ENCODE assay signal across 8 mouse cellular contexts in genomic region chr7:12880911-12881660, GRCm38 (mm10). TPM values are rescaled to one million over a fixed set of nuclear protein-coding genes. Genes with fewer than 3 reads are reported as not detected.
DNase-seq lines count a peak whose midpoint lies in the region; ATAC-seq lines count a peak whose summit lies in the region.

Gene Zfp128 (plus strand): TSS chr7:12881177.

- intact Hi-C loops in heart, postnatal 14 days (cut with DNase I): loop anchor here (2.0 to 5.0 kb wide), 2 partner anchors 14 to 44 kb away; no protein-coding TSS in a partner anchor

- DNase-seq in ES-CJ7 (ENCODE audit: low read depth, low spot score): peak; percentile 93
- DNase-seq in cerebellum, adult 11 months: peak; percentile 93
- peak; percentile 98 for DNase-seq in forebrain, embryonic 14.5 days (ENCODE audit: low spot score)
- DNase-seq in heart, postnatal 14 days: peak; percentile 93 to 95
- DNase-seq in layer of hippocampus, adult 11-12 months (ENCODE audit: low spot score): peak; percentile 96
- peak; percentile 96 for DNase-seq in lung, adult 18-20 months
- peak; percentile 93 for DNase-seq in testis, postnatal 14 days (ENCODE audit: low spot score)

- H3K4me2 ChIP-seq in forebrain, embryonic 14.5 days (ENCODE audit: low read length): peak within 1 kb of the TSS; percentile 83
- peak within 1 kb of the TSS; percentile 84 for H3K4me2 ChIP-seq in neural tube, embryonic 15.5 days

- peaks cover 11% of the 10 kb centered on the region for H3K4me1 ChIP-seq in forebrain, embryonic 14.5 days (ENCODE audit: control insufficient read depth, insufficient read depth, low read length)
- peaks cover 18% of the 10 kb centered on the region for H3K4me1 ChIP-seq in neural tube, embryonic 15.5 days

- peak within 1 kb of the TSS; percentile 90 for H3K9ac ChIP-seq in forebrain, embryonic 14.5 days (ENCODE audit: low read length)
- peak within 1 kb of the TSS; percentile 79 for H3K9ac ChIP-seq in neural tube, embryonic 15.5 days (replicated peaks)

- no peaks in the 10 kb centered on the region for H3K9me3 ChIP-seq in forebrain, embryonic 14.5 days (replicated peaks; ENCODE audit: control insufficient read depth, low read length)
- no peaks in the 10 kb centered on the region for H3K9me3 ChIP-seq in neural tube, embryonic 15.5 days (replicated peaks)

- H3K27ac ChIP-seq in forebrain, embryonic 14.5 days (ENCODE audit: low read depth, low read length): no peak within 1 kb of the TSS
- peak within 1 kb of the TSS; percentile 61 for H3K27ac ChIP-seq in neural tube, embryonic 15.5 days (replicated peaks)

- H3K27me3 ChIP-seq in forebrain, embryonic 14.5 days (replicated peaks; ENCODE audit: control insufficient read depth, insufficient read depth, low read length): no peaks in the 10 kb centered on the region
- H3K27me3 ChIP-seq in neural tube, embryonic 15.5 days (replicated peaks): no peaks in the 10 kb centered on the region

- ATAC-seq in forebrain, embryonic 14.5 days: peak; percentile 100
- peak; percentile 99 for ATAC-seq in neural tube, embryonic 15.5 days (ENCODE audit: low FRiP score)

- H3K36me3 ChIP-seq in forebrain, embryonic 14.5 days (ENCODE audit: control insufficient read depth, insufficient read depth, low read length): peaks cover 21% of the 10 kb centered on the region
- H3K36me3 ChIP-seq in neural tube, embryonic 15.5 days: peaks cover 19% of the 10 kb centered on the region

- H3K4me3 ChIP-seq in forebrain, embryonic 14.5 days (ENCODE audit: low read depth, low read length): peak within 1 kb of the TSS; percentile 78
- H3K4me3 ChIP-seq in neural tube, embryonic 15.5 days (replicated peaks): peak within 1 kb of the TSS; percentile 73

- WGBS in forebrain, embryonic 14.5 days: under 1% methylated on average over 35 of the region's 35 CpGs
- under 1% methylated on average over 35 of the region's 35 CpGs for WGBS in neural tube, embryonic 15.5 days

RNA-seq across cellular contexts. Expression of gene Zfp128, which starts in this region (rescaled TPM):
- polyA plus RNA-seq in forebrain, embryonic 14.5 days (2014; fragmentation: Nextera tagmentation; extraction: Ambion mirVana): 8.9 and 10.5 TPM in 2 replicates
- total RNA-seq in heart, postnatal 14 days (2021): 1 to 10 TPM; 3.9 to 4.0 TPM
- polyA plus RNA-seq in neural tube, embryonic 15.5 days (2015; fragmentation: Nextera tagmentation; extraction: Ambion mirVana): 6.7 and 7.5 TPM in 2 replicates
